Mouse (Mus musculus) intestine, postnatal 0 days (tissue): ENCODE results near the gene Sema4b. TPM values are rescaled to one million over a fixed set of nuclear protein-coding genes. Genes with fewer than 3 reads are reported as not detected.

Experiments
- ATAC-seq: fragments of 200-750 bp; cut with Nextera tagmentation; 2 replicates; pipeline ENCODE4 v1.8.0; 2017; ENCODE audit warnings: mild to moderate bottlenecking, moderate TSS enrichment, moderate library complexity
- H3K27ac ChIP-seq: fragments of 300-500 bp; sonication (generic); 2 replicates; pipeline ENCODE4 v1.5.1; 2014; ENCODE audit warnings: mild to moderate bottlenecking, low read depth, low read length, moderate library complexity
- H3K27me3 ChIP-seq: fragments of 300-500 bp; sonication (generic); replicated peaks from 2 replicates; pipeline ENCODE4 v1.6.1; 2014; ENCODE audit warnings: low read length, mixed read lengths; ENCODE audit not compliant: control insufficient read depth, insufficient read depth
- H3K36me3 ChIP-seq: fragments of 300-500 bp; sonication (generic); 2 replicates; pipeline ENCODE4 v1.6.1; 2014; ENCODE audit warnings: mild to moderate bottlenecking, moderate library complexity; ENCODE audit not compliant: control insufficient read depth, insufficient read depth
- H3K4me1 ChIP-seq: fragments of 300-500 bp; sonication (generic); replicated peaks from 2 replicates; pipeline ENCODE4 v1.6.1; 2014; ENCODE audit warnings: antibody characterized with exemption, low read length, mixed read lengths; ENCODE audit not compliant: control insufficient read depth, insufficient read depth
- H3K4me2 ChIP-seq: fragments of 300-500 bp; sonication (generic); replicated peaks from 2 replicates; pipeline ENCODE4 v1.6.1; 2014; ENCODE audit warnings: low read depth, mild to moderate bottlenecking, moderate library complexity
- H3K4me3 ChIP-seq: fragments of 300-500 bp; sonication (generic); 2 replicates; pipeline ENCODE4 v1.5.1; 2014; ENCODE audit warnings: low read depth, low read length
- H3K9ac ChIP-seq: fragments of 300-500 bp; sonication (generic); 2 replicates; pipeline ENCODE4 v1.6.1; 2014; ENCODE audit warnings: mild to moderate bottlenecking, low read depth, low read length
- H3K9me3 ChIP-seq: fragments of 300-500 bp; sonication (generic); 2 replicates; pipeline ENCODE4 v1.6.1; 2016; ENCODE audit warnings: mixed run types; ENCODE audit not compliant: control insufficient read depth
- CTCF ChIP-seq: sonication (generic); IDR thresholded peaks from 2 replicates; pipeline ENCODE4 v1.5.1; 2016; ENCODE audit warnings: low read depth, mild to moderate bottlenecking, control low read depth, antibody characterized with exemption, moderate library complexity
- WGBS: fragments of 180-500 bp; shearing (Covaris S2); extraction: QIAGEN DNeasy Blood & Tissue Kit; methylation state at CpG from one replicate; pipeline ENCODE4 v1.1.7; 2014; 5-methylcytosine and 5-hydroxymethylcytosine counted together
- polyA plus RNA-seq: library from polyadenylated mRNA; unstranded; fragments of >200 nt; fragmentation: Nextera tagmentation; extraction: Ambion mirVana; gene quantifications from 2 replicates; pipeline ENCODE4 v1.2.1, GENCODE M21; 2015

The Sema4b gene
- polyA plus RNA-seq, 1 experiment from 2014 or later, result 23.1 TPM

DNA sequence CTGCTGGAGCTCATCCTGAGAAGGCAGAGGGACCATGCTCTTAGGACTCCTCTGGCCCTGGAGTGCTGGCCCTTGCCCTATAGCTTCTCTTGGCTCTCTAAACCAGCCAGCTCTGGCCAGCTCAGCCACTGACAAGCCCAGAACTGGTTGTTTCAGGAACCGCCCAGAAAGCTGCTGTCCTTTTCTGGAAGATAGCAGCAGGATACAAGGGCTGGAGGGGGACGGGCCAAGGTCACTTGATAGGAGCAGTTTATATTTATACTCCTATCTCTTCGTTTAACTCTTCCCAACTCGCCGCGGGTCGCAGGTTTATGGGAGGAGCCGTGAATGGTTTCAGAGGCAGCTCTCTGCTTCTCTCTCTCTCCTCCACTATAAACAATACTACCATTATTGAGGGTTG, 620 bp upstream of the Sema4b start:
- H3K36me3 ChIP-seq, result no peaks in the 10 kb centered on the region
- H3K9ac ChIP-seq, result peak overlapping the region; percentile 57; the same call in 1 of the 2 replicates
- 11% methylated on average over 8 of the region's 8 CpGs for WGBS

DNA sequence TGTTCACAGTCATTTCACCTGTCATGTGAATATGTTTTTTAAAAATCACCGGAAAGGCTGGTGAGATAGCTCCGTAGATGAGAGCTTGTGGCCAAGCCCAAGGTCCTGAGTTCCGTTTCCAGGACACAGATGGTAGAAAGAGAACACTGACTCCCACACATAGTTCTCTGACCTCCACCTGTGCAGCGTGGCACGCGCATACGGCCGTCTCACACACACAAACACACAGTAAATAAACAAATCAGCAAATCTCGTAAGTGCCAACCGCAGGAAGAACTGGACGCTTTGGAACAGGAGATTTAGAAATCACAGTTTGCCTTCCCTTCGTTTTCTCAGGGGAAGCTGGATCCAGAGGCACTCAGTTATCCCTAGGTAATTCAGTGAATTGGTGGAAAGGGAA, 860 bp downstream of the Sema4b start:
- no peak for TF ChIP-seq CTCF
- Histone ChIP-seq H3K4me3 (peak overlapping the region; percentile 57), H3K36me3 (no peaks in the 10 kb centered on the region), H3K4me2 (peak overlapping the region; percentile 74), H3K9ac (peak overlapping the region; percentile 57; the same call in 1 of the 2 replicates), H3K4me1 (peaks cover 29% of the 10 kb centered on the region), H3K27ac (peak overlapping the region; percentile 90), H3K27me3 (no peaks in the 10 kb centered on the region), H3K9me3 (no peaks in the 10 kb centered on the region)
- 66% methylated on average over 12 of the region's 12 CpGs for WGBS
- no peak for ATAC-seq

More for the DNA sequence above, 620 bp upstream of the Sema4b start:
- Histone ChIP-seq H3K27ac (peak overlapping the region; percentile 90), H3K9me3 (no peaks in the 10 kb centered on the region), H3K4me1 (peaks cover 19% of the 10 kb centered on the region), H3K4me3 (peak overlapping the region; percentile 57), H3K27me3 (no peaks in the 10 kb centered on the region), H3K4me2 (peak overlapping the region; percentile 74)
- TF ChIP-seq CTCF, result no peak
- ATAC-seq, result peak; percentile 53

DNA sequence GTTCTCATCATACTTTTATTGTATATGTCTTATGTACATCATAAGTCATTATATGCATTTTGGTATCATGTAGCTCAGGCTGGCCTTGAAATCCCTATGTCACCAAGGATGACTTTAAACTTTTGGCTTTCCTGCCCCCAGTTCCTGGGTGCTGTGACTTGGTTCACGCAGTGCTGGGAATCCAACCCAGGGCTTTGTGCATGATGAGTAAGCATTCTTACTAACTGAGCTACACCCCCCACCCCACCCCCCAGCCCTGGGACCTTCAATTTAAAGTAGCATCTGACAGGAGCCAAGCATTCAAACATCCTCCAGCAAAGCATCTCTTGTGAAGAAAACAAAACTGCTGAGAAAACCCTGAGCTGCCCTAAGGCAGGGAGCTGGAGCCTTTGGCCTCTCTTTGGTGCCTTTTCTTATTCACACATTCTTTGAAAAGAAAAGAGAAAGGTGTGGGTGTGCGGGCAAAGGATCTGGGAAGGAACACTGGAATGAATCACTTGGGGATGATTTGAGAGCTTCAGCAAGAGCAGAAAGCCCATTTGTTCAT, 2.0 kb downstream of the Sema4b start:
- peaks cover 29% of the 10 kb centered on the region for H3K4me1 ChIP-seq
- WGBS, result 82% methylated on average over 2 of the region's 2 CpGs
- no peak overlapping the region for H3K9ac ChIP-seq
- H3K27me3 ChIP-seq, result no peaks in the 10 kb centered on the region
- ATAC-seq, result no peak
- no peak overlapping the region for H3K4me2 ChIP-seq
- H3K4me3 ChIP-seq, result no peak overlapping the region
- no peaks in the 10 kb centered on the region for H3K36me3 ChIP-seq
- H3K9me3 ChIP-seq, result no peaks in the 10 kb centered on the region
- no peak for TF ChIP-seq CTCF
- H3K27ac ChIP-seq, result no peak overlapping the region

DNA sequence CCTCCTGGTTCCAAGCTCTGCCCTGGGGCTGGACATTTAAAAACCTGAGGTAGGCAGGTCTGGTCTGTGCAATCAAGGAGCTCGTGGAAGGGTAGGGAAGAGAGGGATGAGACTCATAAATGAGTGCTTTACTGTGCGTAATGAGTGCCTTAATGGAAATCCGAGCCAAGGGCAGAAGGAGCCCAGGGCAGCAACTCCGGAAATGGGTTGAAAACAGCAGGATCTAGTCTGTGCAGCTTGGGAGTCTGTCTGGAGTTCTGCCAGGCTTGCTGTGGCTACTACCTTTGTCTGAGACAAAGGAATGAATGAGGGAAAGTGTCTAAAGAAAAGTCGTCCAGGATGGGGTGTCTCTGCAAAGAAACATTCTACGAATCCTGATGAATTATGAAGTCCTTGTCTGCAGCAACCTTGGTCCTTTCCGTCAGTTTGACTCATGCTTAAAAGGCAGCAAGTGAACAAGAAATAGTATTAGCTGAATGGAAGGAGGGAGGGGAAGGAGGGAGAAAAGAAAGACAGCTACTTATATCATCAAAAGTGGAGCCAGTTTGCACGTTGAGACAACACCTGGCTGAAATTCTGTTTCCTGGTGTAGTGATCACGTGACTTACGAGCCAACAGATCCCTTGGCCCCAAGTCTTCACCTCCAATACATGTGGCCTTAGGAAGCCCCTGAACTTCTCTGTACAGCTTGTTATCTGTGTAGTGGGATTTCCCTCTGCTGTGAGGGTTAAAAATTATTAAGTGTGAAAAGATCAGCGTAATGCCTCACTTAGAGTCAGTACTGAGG, 2.7 kb downstream of the Sema4b start:
- no peak overlapping the region for H3K9ac ChIP-seq
- no peaks in the 10 kb centered on the region for H3K9me3 ChIP-seq
- H3K36me3 ChIP-seq, result no peaks in the 10 kb centered on the region
- H3K4me3 ChIP-seq, result no peak overlapping the region
- H3K27ac ChIP-seq, result 0 out of 2 replicates have a peak overlapping the region, but pooled peaks have one; percentile 3
- H3K4me2 ChIP-seq, result no peak overlapping the region; the same call in 1 of the 2 replicates
- no peak for ATAC-seq
- peaks cover 29% of the 10 kb centered on the region for H3K4me1 ChIP-seq
- 45% methylated on average over 11 of the region's 11 CpGs for WGBS
- no peak for TF ChIP-seq CTCF
- H3K27me3 ChIP-seq, result no peaks in the 10 kb centered on the region

DNA sequence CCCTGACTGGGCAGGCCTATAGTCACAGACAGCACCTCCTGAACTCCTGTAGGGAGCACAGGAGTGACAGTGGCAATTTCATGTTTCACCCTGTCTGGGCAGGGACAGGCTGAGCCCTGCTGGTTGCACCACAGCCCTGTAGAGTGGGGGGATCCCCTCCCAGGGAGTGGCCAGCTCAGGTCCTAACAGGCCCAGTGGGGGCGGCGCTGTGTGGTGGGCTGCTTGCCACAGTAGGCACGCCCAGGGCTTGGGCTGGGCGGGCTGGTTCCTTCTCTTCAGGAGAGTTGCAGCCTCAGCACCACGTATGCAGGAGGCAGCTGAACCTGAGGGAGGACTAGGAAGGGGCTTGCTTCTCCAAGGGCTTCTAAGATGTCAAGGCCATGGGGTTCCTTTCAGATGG, 4.8 kb downstream of the Sema4b start:
- Histone ChIP-seq H3K9me3 (no peaks in the 10 kb centered on the region), H3K27me3 (no peaks in the 10 kb centered on the region), H3K36me3 (no peaks in the 10 kb centered on the region), H3K4me3 (no peak overlapping the region), H3K4me1 (peaks cover 16% of the 10 kb centered on the region), H3K4me2 (peak overlapping the region; percentile 67; the same call in 1 of the 2 replicates), H3K27ac (peak overlapping the region; percentile 90), H3K9ac (no peak overlapping the region)
- ATAC-seq, result no peak; the same call in 1 of the 2 replicates
- 53% methylated on average over 5 of the region's 5 CpGs for WGBS
- no peak for TF ChIP-seq CTCF

DNA sequence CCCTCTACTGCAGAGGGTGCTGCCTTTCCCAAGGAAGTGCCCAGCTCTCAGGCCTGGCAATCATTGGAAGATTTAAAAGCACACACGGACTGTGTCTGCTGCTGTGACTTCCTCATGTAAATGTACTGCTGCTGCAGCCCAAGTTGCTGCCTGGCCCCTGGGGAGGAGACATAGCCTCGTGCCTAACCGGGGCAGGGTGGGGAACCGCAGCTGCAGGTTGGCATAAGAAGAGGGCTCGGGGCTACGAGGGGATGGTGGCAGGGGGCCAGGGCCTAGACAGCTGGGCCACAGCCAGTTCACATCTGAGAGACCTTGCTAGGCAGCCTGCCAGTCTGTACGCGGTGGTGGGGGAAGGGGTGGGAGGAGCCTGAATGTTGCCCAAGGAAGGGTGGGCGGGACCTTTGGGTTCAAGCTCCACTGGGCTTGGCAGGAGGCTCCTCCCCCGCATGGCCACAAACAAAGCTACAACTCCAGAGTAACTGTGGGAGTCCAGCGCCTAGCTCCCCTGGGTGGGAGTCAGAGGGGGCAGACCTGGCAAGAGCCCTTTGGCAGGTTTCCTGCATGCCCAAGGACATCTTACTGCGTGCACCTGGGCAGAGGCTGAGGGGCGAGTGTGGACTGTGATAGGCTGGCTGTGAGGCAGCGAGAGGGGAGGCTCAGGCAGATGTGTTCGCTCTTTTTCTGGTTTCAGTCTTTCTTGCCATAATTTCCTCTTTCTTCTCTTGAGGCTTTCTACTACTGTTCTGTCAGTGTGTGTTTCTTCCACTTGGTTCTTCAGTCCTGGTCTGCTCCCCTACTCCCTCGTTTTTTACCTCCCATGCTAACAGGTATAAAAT, 5.8 kb downstream of the Sema4b start:
- Histone ChIP-seq H3K27me3 (no peaks in the 10 kb centered on the region), H3K36me3 (no peaks in the 10 kb centered on the region), H3K4me3 (peak overlapping the region; percentile 29), H3K4me1 (peaks cover 15% of the 10 kb centered on the region; the same call in 1 of the 2 replicates), H3K27ac (peak overlapping the region; percentile 90), H3K9ac (peak overlapping the region; percentile 24; the same call in 1 of the 2 replicates), H3K9me3 (no peaks in the 10 kb centered on the region), H3K4me2 (peak overlapping the region; percentile 67)
- 6% methylated on average over 16 of the region's 16 CpGs for WGBS
- TF ChIP-seq CTCF, result peak; percentile 22; the same call in 1 of the 2 replicates
- peak; percentile 85 for ATAC-seq
